In the genomic region with DNA sequence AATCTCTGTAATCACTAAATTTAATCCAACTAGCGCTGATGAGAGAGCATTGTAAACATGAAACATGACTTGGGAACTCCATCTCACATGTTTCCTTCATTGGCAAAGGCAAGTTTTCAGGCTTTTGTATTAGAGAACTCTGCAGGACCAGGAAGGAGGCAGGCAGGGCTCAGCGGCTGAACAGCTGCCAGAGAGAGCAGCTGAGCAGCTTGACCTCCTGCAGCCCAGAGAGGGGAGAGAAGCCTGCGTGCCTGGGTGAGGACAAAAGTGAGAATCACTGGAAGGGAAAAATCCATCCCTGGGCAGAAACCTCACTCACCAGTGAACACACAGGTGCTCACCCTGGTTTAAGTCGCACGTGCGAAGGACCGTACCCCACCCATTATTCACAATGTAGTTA, we compare ENCODE assay signal across 15 mouse cellular contexts. TPM values are rescaled to one million over a fixed set of nuclear protein-coding genes. Genes with fewer than 3 reads are reported as not detected.
DNase-seq lines count a peak whose midpoint lies in the region; ATAC-seq lines count a peak whose summit lies in the region.
"Had no signal": no experiment of that assay in that cellular context is flagged by ENCODE, and none has a peak within 500 bp of the region (broad histone marks: within the 10 kb centered on the region; RNA-seq: fewer than 3 reads in every experiment).

No protein-coding gene starts in this region.

- no peak for ATAC-seq in forebrain, embryonic 14.5 days
- ATAC-seq in forebrain, embryonic 15.5 days (replicated peaks) = no peak
- ATAC-seq in limb, embryonic 11.5 days (ENCODE audit: insufficient number of reproducible peaks, low FRiP score, low TSS enrichment, low read depth) = no peak
- no peak for ATAC-seq in liver, embryonic 11.5 days (replicated peaks; ENCODE audit: low FRiP score)
- ATAC-seq: intestine, postnatal 0 days had no signal

- H3K27me3 ChIP-seq in forebrain, embryonic 14.5 days (replicated peaks; ENCODE audit: control insufficient read depth, insufficient read depth, low read length) = no peaks in the 10 kb centered on the region
- H3K27me3 ChIP-seq in forebrain, embryonic 15.5 days = no peaks in the 10 kb centered on the region
- H3K27me3 ChIP-seq in limb, embryonic 11.5 days (ENCODE audit: control insufficient read depth, insufficient read depth, low read length) = no peaks in the 10 kb centered on the region
- no peaks in the 10 kb centered on the region; the same call in 1 of the 2 replicates for H3K27me3 ChIP-seq in liver, embryonic 11.5 days (replicated peaks; ENCODE audit: control insufficient read depth, insufficient read depth, low read length)

- H3K4me1 ChIP-seq in forebrain, embryonic 14.5 days (ENCODE audit: control insufficient read depth, insufficient read depth, low read length) = no peaks in the 10 kb centered on the region
- H3K4me1 ChIP-seq in forebrain, embryonic 15.5 days = no peaks in the 10 kb centered on the region
- H3K4me1 ChIP-seq in limb, embryonic 11.5 days (ENCODE audit: control insufficient read depth, insufficient read depth, low read length) = peaks cover 8% of the 10 kb centered on the region
- no peaks in the 10 kb centered on the region for H3K4me1 ChIP-seq in liver, embryonic 11.5 days (replicated peaks; ENCODE audit: control insufficient read depth, insufficient read depth, low read length)

- no peak overlapping the region for H3K27ac ChIP-seq in forebrain, embryonic 14.5 days (ENCODE audit: low read depth, low read length)
- no peak overlapping the region for H3K27ac ChIP-seq in forebrain, embryonic 15.5 days (replicated peaks)
- H3K27ac ChIP-seq in limb, embryonic 11.5 days (replicated peaks; ENCODE audit: low read depth, low read length) = peak overlapping the region; percentile 43; the same call in 1 of the 2 replicates
- no peak overlapping the region for H3K27ac ChIP-seq in liver, embryonic 11.5 days (ENCODE audit: low read depth, low read length)
- H3K27ac ChIP-seq: heart, adult 2 months; left cerebral cortex, adult 2 months; liver, embryonic 14.5 days had no signal

- no peaks in the 10 kb centered on the region for H3K36me3 ChIP-seq in forebrain, embryonic 14.5 days (ENCODE audit: control insufficient read depth, insufficient read depth, low read length)
- no peaks in the 10 kb centered on the region for H3K36me3 ChIP-seq in forebrain, embryonic 15.5 days
- H3K36me3 ChIP-seq in limb, embryonic 11.5 days (ENCODE audit: control insufficient read depth, insufficient read depth, low read length) = no peaks in the 10 kb centered on the region
- H3K36me3 ChIP-seq in liver, embryonic 11.5 days (ENCODE audit: control insufficient read depth, insufficient read depth, low read length) = no peaks in the 10 kb centered on the region

- peak; percentile 29 for DNase-seq in forebrain, embryonic 14.5 days (ENCODE audit: low spot score)
- peak; percentile 51 for DNase-seq in kidney, postnatal 10 days
- no peak for DNase-seq in kidney, postnatal 36 days
- peak; percentile 68 for DNase-seq in embryo, embryonic 11 days
- peak; percentile 63 for DNase-seq in limb, embryonic 11.5 days (ENCODE audit: low spot score)
- DNase-seq in liver, embryonic 11.5 days (ENCODE audit: low spot score) = no peak
- DNase-seq in lung, adult 18-20 months = no peak
- DNase-seq: cerebellum, adult 18-20 months; heart, adult 2 months; lung, postnatal 4 days; thymus, adult 2 months had no signal

- H3K4me2 ChIP-seq in forebrain, embryonic 14.5 days (ENCODE audit: low read length) = no peak overlapping the region
- H3K4me2 ChIP-seq in forebrain, embryonic 15.5 days (replicated peaks) = no peak overlapping the region
- no peak overlapping the region for H3K4me2 ChIP-seq in limb, embryonic 11.5 days (ENCODE audit: low read depth, severe bottlenecking)
- H3K4me2 ChIP-seq in liver, embryonic 11.5 days = no peak overlapping the region

- no peak overlapping the region for H3K9ac ChIP-seq in forebrain, embryonic 14.5 days (ENCODE audit: low read length)
- no peak overlapping the region for H3K9ac ChIP-seq in forebrain, embryonic 15.5 days (replicated peaks)
- H3K9ac ChIP-seq in limb, embryonic 11.5 days (ENCODE audit: low read length) = no peak overlapping the region
- no peak overlapping the region for H3K9ac ChIP-seq in liver, embryonic 11.5 days (ENCODE audit: low read depth, low read length)
- H3K9ac ChIP-seq: liver, embryonic 14.5 days had no signal

- 69% methylated on average over 7 of the region's 7 CpGs for WGBS in forebrain, embryonic 14.5 days
- WGBS in forebrain, embryonic 15.5 days = 63% methylated on average over 7 of the region's 7 CpGs
- 55% methylated on average over 7 of the region's 7 CpGs for WGBS in limb, embryonic 11.5 days
- WGBS in liver, embryonic 11.5 days = 69% methylated on average over 7 of the region's 7 CpGs

- no peak overlapping the region for H3K4me3 ChIP-seq in forebrain, embryonic 14.5 days (ENCODE audit: low read depth, low read length)
- no peak overlapping the region for H3K4me3 ChIP-seq in forebrain, embryonic 15.5 days
- no peak overlapping the region for H3K4me3 ChIP-seq in limb, embryonic 11.5 days (ENCODE audit: low read depth, low read length)
- H3K4me3 ChIP-seq in liver, embryonic 11.5 days (ENCODE audit: low read depth, low read length) = no peak overlapping the region
- H3K4me3 ChIP-seq: heart, adult 2 months; left cerebral cortex, adult 2 months had no signal

- H3K9me3 ChIP-seq in forebrain, embryonic 14.5 days (replicated peaks; ENCODE audit: control insufficient read depth, low read length) = no peaks in the 10 kb centered on the region
- no peaks in the 10 kb centered on the region for H3K9me3 ChIP-seq in forebrain, embryonic 15.5 days
- no peaks in the 10 kb centered on the region for H3K9me3 ChIP-seq in limb, embryonic 11.5 days (ENCODE audit: control insufficient read depth, low read length)
- H3K9me3 ChIP-seq in liver, embryonic 11.5 days (ENCODE audit: control insufficient read depth, low read length) = no peaks in the 10 kb centered on the region

RNA-seq across cellular contexts. Expression of a gene that starts 29.2 kb away (rescaled TPM):
- polyA plus RNA-seq in forebrain, embryonic 14.5 days (2014; fragmentation: Nextera tagmentation; extraction: Ambion mirVana) = 0.23 TPM in 2 replicates
- 0.08 and 0.49 TPM in 2 replicates for polyA plus RNA-seq in forebrain, embryonic 15.5 days (2015; fragmentation: Nextera tagmentation; extraction: Ambion mirVana)
- polyA plus RNA-seq in limb, embryonic 11.5 days (2014; fragmentation: Nextera tagmentation; extraction: Ambion mirVana) = 7.8 and 8.4 TPM in 2 replicates
- 0.69 and 1.0 TPM in 2 replicates for polyA plus RNA-seq in liver, embryonic 11.5 days (2014; fragmentation: Nextera tagmentation; extraction: Ambion mirVana)

Comparison
In these comparisons a context has a peak if more than half of its experiments do, and no peak if none do; other contexts are left out.
1. DNase-seq: peak in forebrain, embryonic 14.5 days (single experiment), kidney, postnatal 10 days (single experiment), embryo, embryonic 11 days (single experiment) and limb, embryonic 11.5 days (single experiment); none in kidney, postnatal 36 days (0 of 2), liver, embryonic 11.5 days (single experiment) and lung, adult 18-20 months (0 of 2).